Mouse (Mus musculus): ENCODE results near the gene Rab31.

DNA sequence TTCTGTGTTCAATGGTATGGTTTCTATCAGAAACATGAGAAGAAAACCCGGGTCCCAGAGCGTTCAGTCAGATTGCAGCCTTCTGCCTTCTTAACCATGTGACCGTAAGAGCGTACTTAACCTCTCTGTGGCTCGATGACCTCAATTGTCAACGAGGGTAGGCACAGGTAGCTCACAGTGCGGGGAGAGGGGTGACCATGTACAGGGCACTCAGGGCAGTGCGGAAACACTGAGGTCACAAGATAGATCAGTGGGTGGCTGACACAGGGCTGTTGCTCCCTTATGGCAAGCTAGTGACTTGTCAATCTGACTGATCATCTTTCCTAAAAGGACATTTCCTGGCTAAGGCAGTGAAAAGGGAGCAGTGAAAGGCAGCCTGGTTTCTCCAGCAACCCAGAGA is 58.5 kb downstream of the Rab31 start:
- TF ChIP-seq MYOG (IDR thresholded peaks at IDR 0.05; ENCODE audit: control insufficient read depth in 1 of 3, insufficient read depth in 1 of 3, insufficient read length in 2 of 3, low read depth in 2 of 3) (no peak), MYOD1 (IDR thresholded peaks at IDR 0.05; ENCODE audit: control insufficient read depth in 1 of 3, insufficient read length in 2 of 3, low read depth in 2 of 3) (no peak), POLR2A (IDR thresholded peaks at IDR 0.05; ENCODE audit: insufficient read length, low read depth) (no peak), TCF3 (IDR thresholded peaks at IDR 0.05; ENCODE audit: insufficient read length, low read depth) (no peak), E2F4 (IDR thresholded peaks at IDR 0.05; ENCODE audit: insufficient read depth) (no peak), TCF12 (IDR thresholded peaks at IDR 0.05; ENCODE audit: insufficient read depth, poor library complexity, severe bottlenecking) (no peak), POLR2AphosphoS2 (IDR thresholded peaks at IDR 0.05; ENCODE audit: insufficient read length, low read depth) (no peak), USF1 (IDR thresholded peaks at IDR 0.05; ENCODE audit: low read depth) (no peak), MAX (IDR thresholded peaks at IDR 0.05; ENCODE audit: low read depth) (no peak), SRF (IDR thresholded peaks at IDR 0.05; ENCODE audit: control insufficient read depth, insufficient read length, low read depth) (no peak), REST (IDR thresholded peaks at IDR 0.05; ENCODE audit: insufficient read depth, insufficient read length) (no peak)

Measured in myocyte (in vitro differentiated cells).